Mouse (Mus musculus) liver, embryonic 14.5 days (tissue): ENCODE data around the gene Spag16.

Experiments used
- CTCF ChIP-seq: IDR thresholded peaks from 2 replicates; pipeline ENCODE4 v1.5.1; 2016; ENCODE audit warnings: antibody characterized with exemption, low read depth, control low read depth
- EP300 ChIP-seq: IDR thresholded peaks from 2 replicates; pipeline ENCODE4 v1.6.1; 2016; ENCODE audit warnings: antibody characterized with exemption, low read depth

GRCm38 (mm10) chr1:70371721-70372120 is 545.0 kb downstream of the Spag16 start:
- TF ChIP-seq CTCF: no peak
- no peak for TF ChIP-seq EP300
